Mouse (Mus musculus) spleen, adult 2 months (tissue): ENCODE measurements around the gene Rnasek.

Experiments used
- CTCF ChIP-seq: fragments of 200-500 bp; IDR thresholded peaks from 2 replicates; pipeline ENCODE4 v1.5.1; 2011; ENCODE audit warnings: mild to moderate bottlenecking, inconsistent platforms; ENCODE audit not compliant: insufficient read depth, insufficient read length, insufficient replicate concordance; ENCODE audit errors: extremely low read depth
- POLR2A ChIP-seq: fragments of 200-500 bp; IDR thresholded peaks from 2 replicates; pipeline ENCODE4 v1.6.1; 2011; ENCODE audit warnings: low read depth, low read length, inconsistent platforms

- no peak for TF ChIP-seq CTCF
- TF ChIP-seq POLR2A, result no peak
Observed at GRCm38 (mm10) chr11:70280441-70280840, 40.8 kb upstream of the Rnasek start.
